Mouse (Mus musculus): ENCODE results near the gene Adh1. TPM values are rescaled to one million over a fixed set of nuclear protein-coding genes. Genes with fewer than 3 reads are reported as not detected.

The Adh1 gene
- polyA plus RNA-seq, 1 experiment from 2014 or later: 14.0 TPM

GRCm38 (mm10) chr3:138246511-138247020, 14.2 kb upstream of the Adh1 start:
- Histone ChIP-seq H3K4me1 (ENCODE audit: control insufficient read depth, insufficient read depth, low read length) (no peaks in the 10 kb centered on the region), H3K27me3 (ENCODE audit: control insufficient read depth, insufficient read depth, low read length) (no peaks in the 10 kb centered on the region), H3K4me2 (ENCODE audit: low read depth, low read length) (no peak overlapping the region), H3K36me3 (ENCODE audit: control insufficient read depth, insufficient read depth) (no peaks in the 10 kb centered on the region), H3K4me3 (ENCODE audit: low read length) (no peak overlapping the region), H3K27ac (ENCODE audit: low read length) (no peak overlapping the region), H3K9me3 (replicated peaks; ENCODE audit: control insufficient read depth, low read length) (no peaks in the 10 kb centered on the region), H3K9ac (ENCODE audit: low read length) (no peak overlapping the region)
- no peak for ATAC-seq (replicated peaks; ENCODE audit: extremely low read depth, insufficient read depth, low FRiP score)

- H3K4me2 ChIP-seq (ENCODE audit: low read depth, low read length): no peak overlapping the region
- no peaks in the 10 kb centered on the region for H3K4me1 ChIP-seq (ENCODE audit: control insufficient read depth, insufficient read depth, low read length)
- no peak overlapping the region for H3K27ac ChIP-seq (ENCODE audit: low read length)
- H3K9ac ChIP-seq (ENCODE audit: low read length): no peak overlapping the region
- H3K9me3 ChIP-seq (replicated peaks; ENCODE audit: control insufficient read depth, low read length): no peaks in the 10 kb centered on the region
- no peak for ATAC-seq (replicated peaks; ENCODE audit: extremely low read depth, insufficient read depth, low FRiP score)
- no peaks in the 10 kb centered on the region for H3K36me3 ChIP-seq (ENCODE audit: control insufficient read depth, insufficient read depth)
- no peak overlapping the region for H3K4me3 ChIP-seq (ENCODE audit: low read length)
- 78% methylated on average over 4 of the region's 4 CpGs for WGBS
- no peaks in the 10 kb centered on the region for H3K27me3 ChIP-seq (ENCODE audit: control insufficient read depth, insufficient read depth, low read length)
These were observed 13.6 kb upstream of the Adh1 start for GRCm38 (mm10) chr3:138247241-138247640.

- no peak overlapping the region for H3K4me2 ChIP-seq (ENCODE audit: low read depth, low read length)
- H3K27me3 ChIP-seq (ENCODE audit: control insufficient read depth, insufficient read depth, low read length): no peaks in the 10 kb centered on the region
- no peak for ATAC-seq (replicated peaks; ENCODE audit: extremely low read depth, insufficient read depth, low FRiP score)
- no peaks in the 10 kb centered on the region for H3K4me1 ChIP-seq (ENCODE audit: control insufficient read depth, insufficient read depth, low read length)
- no peaks in the 10 kb centered on the region for H3K36me3 ChIP-seq (ENCODE audit: control insufficient read depth, insufficient read depth)
- H3K27ac ChIP-seq (ENCODE audit: low read length): no peak overlapping the region
- 68% methylated on average over 7 of the region's 7 CpGs for WGBS
- H3K9ac ChIP-seq (ENCODE audit: low read length): no peak overlapping the region
- no peaks in the 10 kb centered on the region for H3K9me3 ChIP-seq (replicated peaks; ENCODE audit: control insufficient read depth, low read length)
- no peak overlapping the region for H3K4me3 ChIP-seq (ENCODE audit: low read length)
These were observed 12.8 kb upstream of the Adh1 start for GRCm38 (mm10) chr3:138248011-138248410.

GRCm38 (mm10) chr3:138248746-138249145, 12.0 kb upstream of the Adh1 start:
- no peak overlapping the region for H3K27ac ChIP-seq (ENCODE audit: low read length)

GRCm38 (mm10) chr3:138251156-138251555, 9.6 kb upstream of the Adh1 start:
- H3K9me3 ChIP-seq (replicated peaks; ENCODE audit: control insufficient read depth, low read length): no peaks in the 10 kb centered on the region
- H3K36me3 ChIP-seq (ENCODE audit: control insufficient read depth, insufficient read depth): no peaks in the 10 kb centered on the region
- no peak for ATAC-seq (replicated peaks; ENCODE audit: extremely low read depth, insufficient read depth, low FRiP score)
- no peaks in the 10 kb centered on the region for H3K27me3 ChIP-seq (ENCODE audit: control insufficient read depth, insufficient read depth, low read length)
- no peak overlapping the region for H3K4me2 ChIP-seq (ENCODE audit: low read depth, low read length)
- H3K4me1 ChIP-seq (ENCODE audit: control insufficient read depth, insufficient read depth, low read length): no peaks in the 10 kb centered on the region
- no peak overlapping the region for H3K27ac ChIP-seq (ENCODE audit: low read length)
- no peak overlapping the region for H3K9ac ChIP-seq (ENCODE audit: low read length)
- WGBS: 75% methylated on average over 6 of the region's 6 CpGs
- no peak overlapping the region for H3K4me3 ChIP-seq (ENCODE audit: low read length)

More at GRCm38 (mm10) chr3:138248746-138249145, 12.0 kb upstream of the Adh1 start:
- no peak for ATAC-seq (replicated peaks; ENCODE audit: extremely low read depth, insufficient read depth, low FRiP score)
- H3K9me3 ChIP-seq (replicated peaks; ENCODE audit: control insufficient read depth, low read length): no peaks in the 10 kb centered on the region
- H3K4me3 ChIP-seq (ENCODE audit: low read length): no peak overlapping the region
- H3K27me3 ChIP-seq (ENCODE audit: control insufficient read depth, insufficient read depth, low read length): no peaks in the 10 kb centered on the region
- no peak overlapping the region for H3K4me2 ChIP-seq (ENCODE audit: low read depth, low read length)
- no peak overlapping the region for H3K9ac ChIP-seq (ENCODE audit: low read length)
- WGBS: 75% methylated on average over 8 of the region's 8 CpGs
- no peaks in the 10 kb centered on the region for H3K4me1 ChIP-seq (ENCODE audit: control insufficient read depth, insufficient read depth, low read length)
- H3K36me3 ChIP-seq (ENCODE audit: control insufficient read depth, insufficient read depth): no peaks in the 10 kb centered on the region

- Histone ChIP-seq H3K9me3 (replicated peaks; ENCODE audit: control insufficient read depth, low read length) (no peaks in the 10 kb centered on the region), H3K4me2 (ENCODE audit: low read depth, low read length) (no peak overlapping the region), H3K4me1 (ENCODE audit: control insufficient read depth, insufficient read depth, low read length) (no peaks in the 10 kb centered on the region), H3K27me3 (ENCODE audit: control insufficient read depth, insufficient read depth, low read length) (no peaks in the 10 kb centered on the region), H3K36me3 (ENCODE audit: control insufficient read depth, insufficient read depth) (no peaks in the 10 kb centered on the region), H3K4me3 (ENCODE audit: low read length) (no peak overlapping the region), H3K27ac (ENCODE audit: low read length) (no peak overlapping the region), H3K9ac (ENCODE audit: low read length) (no peak overlapping the region)
- WGBS: 75% methylated on average over 5 of the region's 5 CpGs
- no peak for ATAC-seq (replicated peaks; ENCODE audit: extremely low read depth, insufficient read depth, low FRiP score)
These were observed 6.6 kb upstream of the Adh1 start for GRCm38 (mm10) chr3:138254205-138254604.

- Histone ChIP-seq H3K4me2 (ENCODE audit: low read depth, low read length) (no peak overlapping the region), H3K36me3 (ENCODE audit: control insufficient read depth, insufficient read depth) (no peaks in the 10 kb centered on the region), H3K9ac (ENCODE audit: low read length) (no peak overlapping the region), H3K27ac (ENCODE audit: low read length) (no peak overlapping the region), H3K4me3 (ENCODE audit: low read length) (no peak overlapping the region), H3K4me1 (ENCODE audit: control insufficient read depth, insufficient read depth, low read length) (no peaks in the 10 kb centered on the region), H3K9me3 (replicated peaks; ENCODE audit: control insufficient read depth, low read length) (no peaks in the 10 kb centered on the region), H3K27me3 (ENCODE audit: control insufficient read depth, insufficient read depth, low read length) (no peaks in the 10 kb centered on the region)
- 32% methylated on average over 3 of the region's 3 CpGs for WGBS
- ATAC-seq (replicated peaks; ENCODE audit: extremely low read depth, insufficient read depth, low FRiP score): no peak
These were observed 5.4 kb upstream of the Adh1 start for GRCm38 (mm10) chr3:138255366-138255765.

GRCm38 (mm10) chr3:138255780-138256550, 4.8 kb upstream of the Adh1 start:
- no peak overlapping the region for H3K4me3 ChIP-seq (ENCODE audit: low read length)
- H3K27ac ChIP-seq (ENCODE audit: low read length): no peak overlapping the region
- no peak overlapping the region for H3K4me2 ChIP-seq (ENCODE audit: low read depth, low read length)
- H3K9me3 ChIP-seq (replicated peaks; ENCODE audit: control insufficient read depth, low read length): no peaks in the 10 kb centered on the region
- H3K36me3 ChIP-seq (ENCODE audit: control insufficient read depth, insufficient read depth): no peaks in the 10 kb centered on the region
- WGBS: 45% methylated on average over 9 of the region's 9 CpGs
- H3K27me3 ChIP-seq (ENCODE audit: control insufficient read depth, insufficient read depth, low read length): no peaks in the 10 kb centered on the region
- no peak overlapping the region for H3K9ac ChIP-seq (ENCODE audit: low read length)
- no peak for ATAC-seq (replicated peaks; ENCODE audit: extremely low read depth, insufficient read depth, low FRiP score)
- no peaks in the 10 kb centered on the region for H3K4me1 ChIP-seq (ENCODE audit: control insufficient read depth, insufficient read depth, low read length)

GRCm38 (mm10) chr3:138262568-138262967, 1.8 kb downstream of the Adh1 start:
- no peaks in the 10 kb centered on the region for H3K4me1 ChIP-seq (ENCODE audit: control insufficient read depth, insufficient read depth, low read length)
- H3K36me3 ChIP-seq (ENCODE audit: control insufficient read depth, insufficient read depth): no peaks in the 10 kb centered on the region
- no peaks in the 10 kb centered on the region for H3K9me3 ChIP-seq (replicated peaks; ENCODE audit: control insufficient read depth, low read length)
- H3K4me3 ChIP-seq (ENCODE audit: low read length): no peak overlapping the region
- 26% methylated on average over 4 of the region's 4 CpGs for WGBS
- H3K4me2 ChIP-seq (ENCODE audit: low read depth, low read length): no peak overlapping the region
- H3K27ac ChIP-seq (ENCODE audit: low read length): no peak overlapping the region
- H3K9ac ChIP-seq (ENCODE audit: low read length): no peak overlapping the region
- ATAC-seq (replicated peaks; ENCODE audit: extremely low read depth, insufficient read depth, low FRiP score): no peak
- H3K27me3 ChIP-seq (ENCODE audit: control insufficient read depth, insufficient read depth, low read length): no peaks in the 10 kb centered on the region
